Mouse (Mus musculus): ENCODE measurements around the gene Zfp358. TPM values are rescaled to one million over a fixed set of nuclear protein-coding genes. Genes with fewer than 3 reads are reported as not detected.

The Zfp358 gene
- polyA plus RNA-seq, 1 experiment = 76.7 TPM

- TF ChIP-seq POLR2A (IDR thresholded peaks at IDR 0.05; ENCODE audit: control insufficient read depth, extremely low read depth, insufficient read depth, low read length, poor library complexity) = no peak
- no peak for TF ChIP-seq CTCF (IDR thresholded peaks at IDR 0.05; ENCODE audit: borderline replicate concordance, control insufficient read depth, extremely low read depth, insufficient read depth, low read length, poor library complexity)
- H3K4me1 ChIP-seq (replicated peaks; ENCODE audit: control insufficient read depth, insufficient read depth, low read length) = no peaks in the 10 kb centered on the region
Measured at GRCm38 (mm10) chr8:3539146-3539545, 46.2 kb downstream of the Zfp358 start.

GRCm38 (mm10) chr8:3540076-3540475 lies 47.1 kb downstream of the Zfp358 start:
- TF ChIP-seq POLR2A (IDR thresholded peaks at IDR 0.05; ENCODE audit: control insufficient read depth, extremely low read depth, insufficient read depth, low read length, poor library complexity) (no peak), CTCF (IDR thresholded peaks at IDR 0.05; ENCODE audit: borderline replicate concordance, control insufficient read depth, extremely low read depth, insufficient read depth, low read length, poor library complexity) (no peak)
- Histone ChIP-seq H3K27ac (ENCODE audit: control insufficient read depth, insufficient read depth, low read length) (no peak overlapping the region), H3K27me3 (ENCODE audit: control insufficient read depth, insufficient read depth, low read length) (no peaks in the 10 kb centered on the region), H3K36me3 (ENCODE audit: control insufficient read depth, insufficient read depth, low read length) (no peaks in the 10 kb centered on the region), H3K4me1 (replicated peaks; ENCODE audit: control insufficient read depth, insufficient read depth, low read length) (no peaks in the 10 kb centered on the region), H3K4me3 (ENCODE audit: control insufficient read depth, insufficient read depth, low read length) (no peak overlapping the region)
- WGBS = 91% methylated on average over 4 of the region's 4 CpGs
- no peak for DNase-seq

More at GRCm38 (mm10) chr8:3539146-3539545, 46.2 kb downstream of the Zfp358 start:
- 95% methylated on average over 7 of the region's 7 CpGs for WGBS
- Histone ChIP-seq H3K36me3 (ENCODE audit: control insufficient read depth, insufficient read depth, low read length) (no peaks in the 10 kb centered on the region), H3K27me3 (ENCODE audit: control insufficient read depth, insufficient read depth, low read length) (no peaks in the 10 kb centered on the region), H3K27ac (ENCODE audit: control insufficient read depth, insufficient read depth, low read length) (no peak overlapping the region), H3K4me3 (ENCODE audit: control insufficient read depth, insufficient read depth, low read length) (no peak overlapping the region)
- DNase-seq = no peak

- no peak overlapping the region for H3K4me3 ChIP-seq (ENCODE audit: control insufficient read depth, insufficient read depth, low read length)
- H3K4me1 ChIP-seq (replicated peaks; ENCODE audit: control insufficient read depth, insufficient read depth, low read length) = no peaks in the 10 kb centered on the region
- DNase-seq = no peak
- H3K36me3 ChIP-seq (ENCODE audit: control insufficient read depth, insufficient read depth, low read length) = no peaks in the 10 kb centered on the region
- WGBS = 99% methylated on average over 2 of the region's 2 CpGs
- H3K27ac ChIP-seq (ENCODE audit: control insufficient read depth, insufficient read depth, low read length) = no peak overlapping the region
- no peaks in the 10 kb centered on the region for H3K27me3 ChIP-seq (ENCODE audit: control insufficient read depth, insufficient read depth, low read length)
- TF ChIP-seq POLR2A (IDR thresholded peaks at IDR 0.05; ENCODE audit: control insufficient read depth, extremely low read depth, insufficient read depth, low read length, poor library complexity) (no peak), CTCF (IDR thresholded peaks at IDR 0.05; ENCODE audit: borderline replicate concordance, control insufficient read depth, extremely low read depth, insufficient read depth, low read length, poor library complexity) (no peak)
Measured at GRCm38 (mm10) chr8:3546511-3546910, 53.6 kb downstream of the Zfp358 start.

Other genes with a start within 250 kb of the Zfp358 start
- gene Insr, start 213.5 kb upstream of the Zfp358 start, polyA plus RNA-seq (2012; rRNA removed) = 22.0 and 26.3 TPM in 2 replicates
- gene A430078G23Rik, start 139.7 kb upstream of the Zfp358 start, polyA plus RNA-seq (2012; rRNA removed) = 30.2 and 30.7 TPM in 2 replicates
- gene Arhgef18, start 100.1 kb upstream of the Zfp358 start, polyA plus RNA-seq (2012; rRNA removed) = 120 and 122 TPM in 2 replicates
- 3.1 TPM in 2 replicates for gene Pex11g, start 25.5 kb upstream of the Zfp358 start, polyA plus RNA-seq (2012; rRNA removed)
- 0.20 TPM in 1 of 2 replicates, not detected in the other for gene Tex45, start 22.3 kb upstream of the Zfp358 start, polyA plus RNA-seq (2012; rRNA removed)
- gene Mcoln1, start 7.3 kb downstream of the Zfp358 start, polyA plus RNA-seq (2012; rRNA removed) = 312 and 481 TPM in 2 replicates
- gene Pnpla6, start 22.2 kb downstream of the Zfp358 start, polyA plus RNA-seq (2012; rRNA removed) = 56.1 and 61.6 TPM in 2 replicates
- not detected in 2 replicates for gene C330021F23Rik, start 74.9 kb downstream of the Zfp358 start, polyA plus RNA-seq (2012; rRNA removed)
- 2.6 and 2.7 TPM in 2 replicates for gene Camsap3, start 94.2 kb downstream of the Zfp358 start, polyA plus RNA-seq (2012; rRNA removed)
- 128 and 133 TPM in 2 replicates for gene Xab2, start 128.2 kb downstream of the Zfp358 start, polyA plus RNA-seq (2012; rRNA removed)
- 4.7 and 6.9 TPM in 2 replicates for gene Pet100, start 128.4 kb downstream of the Zfp358 start, polyA plus RNA-seq (2012; rRNA removed)
- 0.34 and 0.84 TPM in 2 replicates for gene Pcp2, start 132.4 kb downstream of the Zfp358 start, polyA plus RNA-seq (2012; rRNA removed)
- 260 and 262 TPM in 2 replicates for gene Stxbp2, start 137.8 kb downstream of the Zfp358 start, polyA plus RNA-seq (2012; rRNA removed)
- 15.3 and 16.9 TPM in 2 replicates for gene Retn, start 162.6 kb downstream of the Zfp358 start, polyA plus RNA-seq (2012; rRNA removed)
- gene Mcemp1, start 172.6 kb downstream of the Zfp358 start, polyA plus RNA-seq (2012; rRNA removed) = 1.2 and 2.1 TPM in 2 replicates
- 9.8 and 14.0 TPM in 2 replicates for gene Fcor, start 179.2 kb downstream of the Zfp358 start, polyA plus RNA-seq (2012; rRNA removed)
- gene Trappc5, start 183.2 kb downstream of the Zfp358 start, polyA plus RNA-seq (2012; rRNA removed) = 42.3 and 46.4 TPM in 2 replicates
- gene Fcer2a, start 201.0 kb downstream of the Zfp358 start, polyA plus RNA-seq (2012; rRNA removed) = 5.8 and 8.0 TPM in 2 replicates
- gene Clec4g, start 227.5 kb downstream of the Zfp358 start, polyA plus RNA-seq (2012; rRNA removed) = 0.09 TPM in 1 of 2 replicates, not detected in the other

All from thymus, adult 2 months (tissue).